Mouse (Mus musculus): ENCODE data around the gene Insm2.

DNA sequence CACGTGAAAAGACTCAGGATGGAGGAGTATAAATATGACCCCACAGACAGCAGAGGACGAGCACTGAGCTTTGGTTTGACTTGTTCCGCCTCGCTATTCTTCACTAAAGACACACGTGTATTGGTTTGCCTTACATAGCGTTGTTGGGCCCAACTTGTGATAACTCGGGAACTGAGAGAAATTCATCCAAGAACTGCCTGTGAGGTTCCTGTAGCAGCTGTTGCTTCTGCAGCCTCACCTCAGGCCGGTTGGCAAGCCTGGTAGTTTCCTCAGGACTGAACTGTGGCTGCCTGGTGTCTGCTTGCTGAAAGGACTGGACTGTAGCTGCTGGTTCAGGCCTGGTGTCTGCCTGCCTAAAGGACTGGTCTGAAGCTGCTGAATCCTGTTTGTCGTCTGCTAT lies 28.6 kb upstream of the Insm2 start:
- TF ChIP-seq CTCF (IDR thresholded peaks at IDR 0.05; ENCODE audit: low read depth, low read length) (no peak), POLR2A (IDR thresholded peaks at IDR 0.05; ENCODE audit: borderline replicate concordance, low read depth, low read length) (no peak)
